Mouse (Mus musculus) G1E (cell line): ENCODE results near the gene Srrm2. TPM values are rescaled to one million over a fixed set of nuclear protein-coding genes. Genes with fewer than 3 reads are reported as not detected.

Experiments
- ATAC-seq: 2 replicates; pipeline ENCODE4 v1.8.0; 2016; ENCODE audit warnings: mild to moderate bottlenecking; ENCODE audit not compliant: insufficient number of reproducible peaks, poor library complexity, low FRiP score, severe bottlenecking; ENCODE audit errors: extremely low read depth
- DNase-seq: peaks from one replicate; pipeline ENCODE4 v3.0.0; 2012; ENCODE audit warnings: low spot score
- H3K27me3 ChIP-seq: 2 replicates; pipeline ENCODE4 v1.6.1; 2012; ENCODE audit warnings: mild to moderate bottlenecking, low read length, inconsistent platforms; ENCODE audit not compliant: insufficient read depth
- H3K36me3 ChIP-seq: replicated peaks from 2 replicates; pipeline ENCODE3; 2012; ENCODE audit warnings: mild to moderate bottlenecking, inconsistent platforms
- H3K4me1 ChIP-seq: 2 replicates; pipeline ENCODE4 v1.6.1; 2012; ENCODE audit warnings: low read depth, low read length, inconsistent platforms, mixed read lengths; ENCODE audit not compliant: insufficient read depth
- H3K4me3 ChIP-seq: 2 replicates; pipeline ENCODE4 v1.5.1; 2012; ENCODE audit warnings: low read depth, mild to moderate bottlenecking, inconsistent platforms, low read length, moderate library complexity, mixed read lengths
- H3K9me3 ChIP-seq: replicated peaks from 2 replicates; pipeline ENCODE4 v1.6.1; 2012; ENCODE audit warnings: inconsistent platforms
- CTCF ChIP-seq: IDR thresholded peaks from 2 replicates; pipeline ENCODE4 v1.5.1; 2012; ENCODE audit warnings: low read depth, low read length, inconsistent platforms, mixed read lengths
- GATA1 ChIP-seq: IDR thresholded peaks from 2 replicates; pipeline ENCODE4 v1.6.1; 2012; ENCODE audit warnings: borderline replicate concordance, low read length, inconsistent platforms, mixed read lengths
- GATA2 ChIP-seq: IDR thresholded peaks from 2 replicates; pipeline ENCODE4 v1.6.1; 2012; ENCODE audit warnings: low read depth, low read length, inconsistent platforms, borderline replicate concordance
- POLR2AphosphoS5 ChIP-seq: IDR thresholded peaks from 2 replicates; pipeline ENCODE4 v1.6.1; 2012; ENCODE audit warnings: low read depth, low read length, inconsistent platforms; ENCODE audit not compliant: insufficient replicate concordance
- TAL1 ChIP-seq: conservative IDR thresholded peaks from 2 replicates; pipeline ENCODE4 v1.6.1; 2012; ENCODE audit warnings: low read depth, low read length, inconsistent platforms, mixed read lengths
- polyA plus RNA-seq: library from polyadenylated mRNA; stranded (reverse); fragments of >175 nt; gene quantifications from 2 replicates; pipeline ENCODE4 v1.2.3, GENCODE M21; 2012
- total RNA-seq, 2 experiments: library from RNA; stranded (forward) in 1 of 2; stranded (reverse) in 1 of 2; fragments of 200-1000 nt in 1 of 2; fragments of >200 nt in 1 of 2; fragmentation: Nextera tagmentation in 1 of 2; gene quantifications; 2 replicates each; pipeline ENCODE4 v1.2.3; 2014 to 2017

Gene Srrm2
- total and polyA plus RNA-seq, 3 experiments = 86.7 to 1,150 (median 329) TPM

DNA sequence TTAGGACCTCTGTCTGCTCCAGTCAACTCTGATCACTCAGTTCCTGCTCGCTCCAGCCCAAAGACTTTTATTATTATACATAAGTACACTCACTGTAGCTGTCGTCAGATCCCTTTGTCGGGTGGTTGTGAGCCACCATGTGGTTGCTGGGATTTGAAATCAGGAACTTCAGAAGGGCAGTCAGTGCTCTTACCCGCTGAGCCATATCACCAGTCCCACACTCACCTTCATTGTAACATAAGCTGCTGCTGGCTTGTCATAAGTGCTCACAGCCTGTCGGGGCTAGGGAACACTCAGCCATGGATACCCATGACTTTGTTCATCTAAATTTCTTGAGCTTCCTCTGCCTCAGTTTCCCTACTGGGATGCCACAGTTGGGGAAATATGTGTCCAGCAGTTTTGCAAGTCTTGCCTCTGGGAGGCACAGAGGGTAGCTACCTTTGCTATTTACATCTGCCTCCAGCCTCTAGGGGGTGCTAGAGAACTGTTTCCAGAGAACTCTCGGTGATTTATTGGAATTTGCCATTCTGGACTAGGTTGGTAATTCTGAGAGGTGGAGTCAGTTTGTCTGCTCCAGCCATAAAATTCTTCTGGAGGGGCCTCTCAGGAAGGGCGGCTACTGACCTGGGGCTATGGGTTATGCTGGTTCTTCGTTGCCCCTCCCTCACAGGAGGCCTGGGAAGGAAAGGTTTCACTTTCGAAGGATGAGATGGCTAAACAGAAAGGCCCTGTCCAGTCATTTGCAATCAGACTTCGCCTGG is 41.5 kb upstream of the Srrm2 start:
- no peak for TF ChIP-seq TAL1
- peak; percentile 34; the same call in 1 of the 2 replicates for TF ChIP-seq CTCF
- peak; percentile 7; the same call in 1 of the 2 replicates for ATAC-seq
- Histone ChIP-seq H3K9me3 (no peaks in the 10 kb centered on the region), H3K4me1 (peaks cover 51% of the 10 kb centered on the region), H3K4me3 (peak overlapping the region; percentile 55), H3K36me3 (peaks cover 20% of the 10 kb centered on the region), H3K27me3 (peaks cover 36% of the 10 kb centered on the region)
- DNase-seq = peak; percentile 73

DNA sequence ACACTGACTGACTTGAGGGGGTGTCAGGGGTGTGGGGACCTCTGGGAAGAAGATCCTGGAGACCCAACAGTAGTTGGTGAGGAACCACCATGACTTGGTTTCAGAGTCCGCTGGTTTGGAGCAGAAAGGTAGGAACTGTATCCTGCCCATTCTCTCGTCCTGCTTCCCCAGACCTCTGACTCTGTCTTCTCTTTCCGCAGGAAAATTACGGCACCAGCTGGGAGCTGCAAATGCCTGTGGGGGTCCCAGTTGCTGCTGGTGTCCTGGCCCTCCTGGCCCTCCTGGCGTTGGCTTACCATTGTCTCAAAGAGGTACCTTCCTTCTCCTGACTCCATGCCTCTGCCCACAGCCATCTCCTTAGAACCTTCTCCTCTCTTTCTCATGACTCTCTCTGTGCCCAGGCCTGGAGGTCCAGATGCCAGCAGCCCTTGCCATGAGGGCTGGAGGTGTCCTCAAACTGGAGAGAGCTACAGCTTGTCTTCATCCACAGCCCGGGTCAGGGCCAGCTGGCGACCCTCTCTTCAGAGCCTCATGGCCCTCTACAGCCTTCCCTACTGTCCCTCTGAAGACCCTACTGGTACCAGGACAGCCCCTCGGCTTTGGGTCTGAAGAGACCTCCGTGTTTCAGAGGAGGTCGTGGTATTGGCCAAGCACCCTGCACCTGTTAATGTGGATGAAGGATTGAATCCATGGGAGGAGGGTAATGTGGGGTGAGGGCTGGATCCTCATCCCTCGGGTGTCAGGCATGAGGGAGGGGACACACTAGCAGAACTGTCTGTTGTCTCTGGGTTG is 40.7 kb upstream of the Srrm2 start:
- Histone ChIP-seq H3K9me3 (no peaks in the 10 kb centered on the region), H3K4me3 (peak overlapping the region; percentile 55), H3K4me1 (peaks cover 49% of the 10 kb centered on the region), H3K36me3 (peaks cover 23% of the 10 kb centered on the region), H3K27me3 (peaks cover 30% of the 10 kb centered on the region)
- no peak for TF ChIP-seq POLR2AphosphoS5
- no peak for TF ChIP-seq GATA2
- TF ChIP-seq TAL1 = no peak
- TF ChIP-seq GATA1 = no peak
- no peak for TF ChIP-seq CTCF
- ATAC-seq (no peak), DNase-seq (no peak)

DNA sequence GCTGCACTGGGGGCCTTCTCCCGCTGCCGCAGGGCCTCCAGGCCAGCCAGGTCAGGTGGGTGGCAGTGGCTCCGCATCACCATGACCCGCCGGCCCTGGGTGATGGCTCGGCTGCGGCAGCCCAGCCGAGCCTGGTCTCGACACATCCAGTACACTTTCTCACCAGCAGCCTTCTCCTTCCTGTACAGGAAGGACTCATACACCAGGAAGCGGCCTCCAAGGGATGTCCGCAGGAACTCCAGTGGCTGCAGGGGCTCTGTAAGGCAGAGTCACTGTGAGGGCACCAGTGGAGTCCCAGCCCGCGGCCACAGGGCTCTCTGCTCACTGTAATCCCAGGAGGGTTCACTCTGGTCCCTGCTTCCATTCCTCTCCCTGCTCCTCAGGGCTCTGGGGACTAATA is 34.6 kb upstream of the Srrm2 start:
- TF ChIP-seq TAL1 (no peak), POLR2AphosphoS5 (no peak), GATA2 (no peak)
- Histone ChIP-seq H3K9me3 (no peaks in the 10 kb centered on the region), H3K4me1 (no peaks in the 10 kb centered on the region), H3K27me3 (no peaks in the 10 kb centered on the region), H3K36me3 (peaks cover 71% of the 10 kb centered on the region), H3K4me3 (no peak overlapping the region)
- no peak for ATAC-seq
- no peak for DNase-seq

DNA sequence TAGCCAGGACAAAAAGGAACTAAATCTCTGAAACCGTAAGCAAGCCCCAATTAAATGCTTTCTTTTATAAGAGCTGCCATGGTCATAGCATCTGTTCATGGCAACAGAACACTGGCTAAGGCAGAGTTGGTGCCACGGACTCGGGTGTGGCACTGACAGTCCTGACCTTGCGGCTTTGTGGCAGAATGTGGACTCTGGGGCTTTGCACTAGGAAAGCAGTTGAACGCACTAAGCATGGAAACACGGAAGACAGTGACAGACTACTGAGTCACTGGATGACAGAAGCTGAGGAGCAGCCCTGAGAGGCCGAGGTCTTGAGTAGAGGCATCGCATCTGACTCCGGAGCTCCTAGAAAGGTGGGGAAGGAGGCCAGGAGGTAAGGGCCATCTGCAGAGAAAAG is 32.8 kb upstream of the Srrm2 start:
- ATAC-seq = no peak
- Histone ChIP-seq H3K36me3 (peaks cover 80% of the 10 kb centered on the region), H3K4me3 (no peak overlapping the region), H3K9me3 (no peaks in the 10 kb centered on the region), H3K4me1 (no peaks in the 10 kb centered on the region), H3K27me3 (no peaks in the 10 kb centered on the region)
- TF ChIP-seq GATA2 (no peak), TAL1 (no peak), GATA1 (no peak), POLR2AphosphoS5 (no peak), CTCF (no peak)
- no peak for DNase-seq

DNA sequence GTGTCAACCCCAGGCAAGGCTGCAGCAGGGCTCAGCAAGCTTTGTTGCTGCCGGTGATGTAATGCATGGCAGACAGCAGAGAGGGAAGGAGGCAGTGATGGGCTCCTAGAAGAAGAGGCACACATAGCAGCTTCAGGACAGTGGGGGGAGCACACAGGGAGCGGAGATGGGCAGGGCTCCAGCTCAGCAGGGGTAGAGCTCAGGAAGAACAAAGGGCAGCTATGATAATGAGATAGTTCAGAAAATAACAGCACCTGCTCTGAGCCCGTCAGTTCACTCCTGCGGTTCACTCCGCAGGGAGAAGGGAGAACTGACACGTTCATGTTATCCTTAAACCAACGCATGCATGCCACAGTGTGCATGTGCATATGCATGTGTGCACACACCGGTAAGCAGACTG is 31.5 kb upstream of the Srrm2 start:
- TF ChIP-seq POLR2AphosphoS5 (no peak), CTCF (no peak), GATA2 (no peak), TAL1 (no peak), GATA1 (no peak)
- DNase-seq = no peak
- Histone ChIP-seq H3K4me3 (no peak overlapping the region), H3K9me3 (no peaks in the 10 kb centered on the region), H3K27me3 (no peaks in the 10 kb centered on the region), H3K36me3 (peaks cover 72% of the 10 kb centered on the region), H3K4me1 (peaks cover 8% of the 10 kb centered on the region)
- no peak for ATAC-seq

DNA sequence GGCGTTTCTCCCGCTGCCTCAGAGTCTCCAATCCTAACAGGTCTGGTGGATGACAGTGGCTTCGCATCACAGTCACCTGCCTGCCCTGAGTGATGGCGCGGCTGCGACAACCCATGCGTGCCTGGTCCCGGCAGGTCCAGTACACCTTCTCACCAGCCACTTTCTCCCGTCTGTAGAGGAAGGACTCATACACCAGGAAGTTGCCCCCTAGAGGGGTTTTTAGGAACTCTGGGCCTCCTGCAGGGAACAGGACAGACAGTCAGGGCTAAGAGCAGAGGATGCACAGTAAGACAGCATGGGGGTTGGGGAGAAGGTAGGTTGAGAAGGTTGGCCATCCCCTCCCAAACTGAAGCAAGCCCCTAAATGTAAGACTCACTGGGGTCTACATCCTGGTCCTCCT is 30.1 kb upstream of the Srrm2 start:
- Histone ChIP-seq H3K4me1 (peaks cover 8% of the 10 kb centered on the region), H3K4me3 (no peak overlapping the region), H3K9me3 (no peaks in the 10 kb centered on the region), H3K36me3 (peaks cover 74% of the 10 kb centered on the region), H3K27me3 (no peaks in the 10 kb centered on the region)
- TF ChIP-seq GATA2 = no peak
- no peak for TF ChIP-seq CTCF
- no peak for TF ChIP-seq POLR2AphosphoS5
- no peak for TF ChIP-seq GATA1
- no peak for TF ChIP-seq TAL1
- DNase-seq (no peak), ATAC-seq (no peak)
